Mouse (Mus musculus) thymus, postnatal 25 days (tissue): ENCODE measurements around the gene Slc25a19.

Experiments used
- DNase-seq: peaks from one replicate; pipeline ENCODE4 v3.0.0; 2022

The Slc25a19 gene

DNA sequence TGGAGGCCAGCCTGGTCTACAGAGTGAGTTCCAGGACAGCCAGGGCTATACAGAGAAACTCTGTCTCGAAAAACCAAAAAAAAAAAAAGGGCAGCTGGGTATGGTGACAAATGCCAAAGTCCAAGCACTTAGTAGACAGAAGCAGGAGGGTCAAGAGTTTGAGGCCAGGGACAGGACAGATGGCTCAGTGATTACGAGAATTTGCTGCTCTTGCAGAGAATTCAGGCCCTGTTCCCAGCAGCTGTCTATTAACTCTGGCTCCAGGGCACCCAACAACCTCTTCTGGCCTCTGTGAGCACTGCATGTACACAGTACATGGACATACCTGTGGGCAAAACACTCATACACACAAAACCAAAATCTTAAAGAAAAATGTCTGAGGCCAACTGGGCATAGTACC lies 10.1 kb downstream of the Slc25a19 start:
- DNase-seq, result no peak

DNA sequence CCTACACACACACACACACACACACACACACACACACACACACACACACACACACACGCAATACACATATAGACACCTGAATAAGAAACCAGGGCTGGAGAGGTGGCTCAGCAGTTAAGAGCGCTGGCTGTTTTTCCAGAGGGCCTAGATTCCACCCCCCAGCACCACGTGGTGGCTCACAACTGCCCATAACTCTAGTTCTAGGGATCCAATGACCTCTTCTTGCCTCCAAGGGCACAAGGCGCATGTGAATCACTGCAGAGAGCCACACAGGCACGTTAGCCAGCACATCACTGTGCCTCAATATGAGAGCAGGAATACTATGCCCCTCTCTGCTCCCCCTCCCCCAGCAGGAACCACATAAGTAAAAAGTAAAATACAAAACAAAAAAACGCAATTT lies 11.2 kb downstream of the Slc25a19 start:
- no peak for DNase-seq

DNA sequence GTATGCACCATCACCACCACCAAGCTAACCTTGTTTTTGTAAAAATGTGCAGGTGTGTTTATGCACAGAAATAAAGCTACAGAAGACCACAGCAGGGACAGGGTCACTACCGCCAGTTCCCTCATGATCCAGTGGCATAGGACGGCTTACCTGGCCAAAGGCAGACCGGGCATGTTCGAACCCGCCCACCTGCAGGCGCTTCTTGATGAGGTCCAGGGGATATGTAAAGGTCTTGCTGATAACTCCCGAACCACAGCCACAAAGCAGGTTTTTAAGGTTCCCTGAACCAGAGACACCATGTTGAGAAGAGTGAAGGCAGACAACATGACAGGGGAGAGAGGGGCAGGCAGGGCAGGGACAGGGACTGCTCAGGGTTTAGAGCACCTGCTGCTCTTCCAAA lies 11.7 kb downstream of the Slc25a19 start:
- no peak for DNase-seq

DNA sequence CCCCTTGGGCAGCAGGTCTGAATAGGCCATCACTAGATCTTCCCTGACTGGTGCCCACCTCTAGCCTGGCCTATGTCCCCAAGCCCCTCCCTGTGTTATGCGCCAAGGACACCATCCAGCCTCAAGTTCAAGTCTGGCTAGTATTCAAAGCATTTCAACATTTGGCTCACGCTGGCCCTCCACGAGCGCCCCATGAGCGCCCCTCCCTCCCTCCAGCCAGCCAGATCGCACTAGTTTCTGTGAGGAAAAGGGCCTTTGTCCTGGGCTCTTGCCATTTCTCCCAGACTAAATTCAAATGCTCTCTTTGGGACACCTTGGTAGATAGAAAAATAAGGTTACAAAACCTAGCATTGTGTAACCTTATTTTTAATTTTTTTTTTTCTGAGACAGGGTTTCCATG lies 12.2 kb downstream of the Slc25a19 start:
- no peak for DNase-seq

DNA sequence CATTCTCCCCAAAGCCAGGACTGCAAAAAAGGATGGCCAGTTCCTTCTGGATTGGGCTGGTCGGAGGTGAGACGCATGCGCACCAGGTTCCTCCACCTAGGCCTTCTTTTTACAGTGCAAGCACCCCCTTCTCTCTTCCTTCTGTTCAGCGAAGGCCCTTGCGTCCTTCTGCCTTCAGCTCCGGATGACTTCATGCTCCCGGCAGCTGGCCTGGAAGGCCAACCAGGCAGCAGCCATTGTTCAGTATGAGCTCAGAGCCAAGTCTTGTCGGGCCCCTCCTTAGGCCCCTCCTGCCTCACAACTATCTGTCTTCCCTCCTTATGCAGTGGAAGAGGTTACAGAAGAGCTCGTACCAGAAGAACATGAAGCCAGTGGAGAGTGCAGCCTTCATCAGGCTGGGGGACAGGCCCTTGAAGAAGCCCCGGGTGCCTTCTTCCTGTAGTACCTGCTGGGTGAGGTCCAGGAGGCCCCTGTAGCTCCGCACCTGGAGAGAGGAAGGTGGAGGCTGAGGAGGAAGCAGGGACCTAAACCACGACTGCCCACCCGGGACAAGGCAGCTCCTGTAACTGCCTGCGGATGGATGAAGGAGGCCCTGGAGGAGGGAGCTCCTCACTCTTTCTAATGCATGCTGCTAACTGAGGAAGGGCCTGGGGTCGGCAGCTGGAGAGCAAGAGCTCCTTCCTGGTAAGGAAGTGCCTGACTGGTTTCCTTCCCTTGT lies 12.8 kb downstream of the Slc25a19 start:
- DNase-seq, result no peak

DNA sequence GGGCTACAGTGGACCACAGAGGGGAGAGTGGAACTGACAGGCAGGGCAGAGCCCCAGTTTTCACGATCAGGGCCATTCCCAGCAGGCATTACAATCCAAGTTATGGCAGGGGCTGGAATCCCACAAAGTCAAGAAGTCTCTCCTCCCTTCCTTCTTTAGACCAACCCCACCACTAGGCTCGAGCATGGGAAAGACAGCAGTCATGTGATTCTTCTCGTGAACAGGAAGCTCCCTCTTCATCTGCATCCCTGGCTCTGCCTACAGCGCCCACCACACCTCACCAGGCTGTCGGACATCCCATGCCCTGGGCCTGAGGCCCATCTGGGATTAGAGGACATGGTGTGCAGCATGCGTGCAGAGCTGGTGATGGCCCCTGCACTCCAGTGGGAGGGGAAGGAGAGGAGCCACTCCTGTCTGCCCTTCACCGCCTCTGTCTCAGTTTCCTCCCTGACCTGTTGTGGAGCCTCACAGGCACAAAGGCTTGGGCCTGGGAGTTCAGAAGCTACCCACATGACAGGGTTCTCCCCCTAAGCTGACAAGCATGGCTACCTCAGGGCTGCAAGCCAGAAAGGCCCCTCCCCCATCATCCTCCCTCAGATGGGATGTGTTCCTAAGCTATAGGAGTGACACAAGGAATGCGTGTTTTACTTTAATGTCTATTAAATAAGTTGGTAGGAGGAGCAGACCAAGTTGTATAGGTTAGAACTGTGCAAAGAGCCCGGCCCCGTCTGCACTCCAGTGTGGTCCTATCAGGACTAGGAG lies 13.6 kb downstream of the Slc25a19 start:
- no peak for DNase-seq

DNA sequence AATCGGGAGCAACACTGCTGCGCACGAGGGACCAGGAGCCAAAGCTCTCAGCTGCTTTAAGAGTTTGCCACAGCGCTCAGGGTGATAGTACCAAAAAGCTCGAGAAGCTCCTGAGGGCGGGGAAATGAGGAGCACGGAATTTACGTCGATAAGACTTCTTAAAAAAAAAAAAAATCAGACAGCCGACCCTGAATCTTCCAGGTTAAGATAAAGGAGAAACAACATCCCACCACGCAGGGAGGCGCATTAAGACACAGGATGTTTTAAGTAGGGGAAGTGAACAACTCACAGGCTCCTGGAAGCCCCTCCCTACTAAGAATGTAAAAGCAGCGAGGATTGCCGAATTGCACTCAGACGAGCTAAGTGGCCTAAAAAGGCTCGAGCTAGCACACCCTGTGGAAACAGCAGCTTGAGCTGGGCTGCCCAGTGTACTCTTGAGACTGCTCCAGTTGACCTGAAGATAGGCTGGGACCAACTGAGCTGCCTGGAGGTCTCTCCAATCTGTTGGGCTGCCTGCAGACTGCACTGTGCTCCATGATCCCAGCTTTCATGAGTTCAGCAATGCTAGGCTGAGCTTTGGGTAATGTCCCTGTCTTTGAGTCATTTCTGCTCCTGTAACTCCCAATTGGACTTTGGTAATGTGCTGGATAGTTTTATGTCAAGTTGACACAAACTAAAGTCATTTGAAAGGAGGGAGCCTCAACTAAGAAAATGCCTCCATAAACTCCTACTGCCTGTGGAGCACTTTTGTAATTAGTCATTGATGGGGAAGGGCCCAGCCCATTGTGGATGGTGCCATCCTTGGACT lies 14.8 kb downstream of the Slc25a19 start:
- DNase-seq, result peak; percentile 64

DNA sequence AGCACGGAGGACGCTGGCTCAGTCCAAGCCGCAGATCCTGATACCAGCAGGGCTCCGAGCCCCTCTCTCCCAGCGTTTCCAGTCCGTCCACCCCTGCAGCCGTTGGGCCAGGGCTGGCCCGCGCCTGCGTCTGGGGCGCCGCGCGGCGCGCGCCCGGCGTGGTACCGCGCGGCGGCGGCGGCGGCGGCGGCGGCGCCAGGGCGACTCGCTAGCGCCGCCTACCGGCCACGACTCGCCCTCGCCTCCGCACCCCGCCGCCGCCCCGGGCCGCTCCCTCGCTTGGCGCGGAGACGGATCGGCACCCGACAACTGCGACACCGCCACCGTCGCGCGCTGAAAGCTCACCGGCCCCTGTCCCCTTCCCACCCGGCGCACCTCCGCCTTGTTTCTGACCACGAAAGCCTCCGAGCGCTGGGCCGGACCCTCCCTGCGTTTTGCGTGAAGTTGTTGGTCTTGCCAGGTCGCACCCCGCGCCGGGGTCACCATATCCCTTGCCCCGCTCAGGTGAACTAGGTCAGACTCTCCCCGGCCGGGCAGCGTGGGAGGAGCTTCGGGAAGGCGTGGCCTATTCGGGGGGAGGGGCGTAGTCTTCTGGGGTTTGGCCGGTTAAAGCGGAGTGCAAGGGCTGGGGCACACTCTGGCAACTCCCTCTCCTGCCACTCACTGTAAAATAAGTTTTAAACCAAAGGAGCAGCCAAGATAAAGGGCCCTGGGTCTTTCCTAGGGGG lies 15.5 kb downstream of the Slc25a19 start, which contains the start of gene Mif4gd:
Mif4gd (minus strand) TSS at position 560 of the 728 bp plus-strand sequence.
- DNase-seq, result peak; percentile 98

DNA sequence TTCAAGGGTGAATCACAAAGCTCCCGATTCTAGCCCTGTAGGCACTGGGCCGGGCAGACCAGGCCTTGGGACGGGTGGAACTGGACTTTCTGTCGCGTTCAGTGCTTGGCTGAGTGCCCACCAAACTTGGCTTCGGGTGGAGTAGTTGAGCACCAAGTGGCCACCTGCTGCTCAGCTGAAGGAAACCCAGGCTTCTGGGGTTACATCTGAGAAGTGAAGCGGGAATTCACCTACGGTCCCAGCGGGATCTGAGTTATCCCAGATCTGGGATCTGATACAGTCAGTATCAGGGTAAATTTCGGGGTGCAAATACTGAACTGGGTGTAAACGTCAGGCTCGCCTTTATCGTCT lies 16.1 kb downstream of the Slc25a19 start:
- peak; percentile 45 for DNase-seq

DNA sequence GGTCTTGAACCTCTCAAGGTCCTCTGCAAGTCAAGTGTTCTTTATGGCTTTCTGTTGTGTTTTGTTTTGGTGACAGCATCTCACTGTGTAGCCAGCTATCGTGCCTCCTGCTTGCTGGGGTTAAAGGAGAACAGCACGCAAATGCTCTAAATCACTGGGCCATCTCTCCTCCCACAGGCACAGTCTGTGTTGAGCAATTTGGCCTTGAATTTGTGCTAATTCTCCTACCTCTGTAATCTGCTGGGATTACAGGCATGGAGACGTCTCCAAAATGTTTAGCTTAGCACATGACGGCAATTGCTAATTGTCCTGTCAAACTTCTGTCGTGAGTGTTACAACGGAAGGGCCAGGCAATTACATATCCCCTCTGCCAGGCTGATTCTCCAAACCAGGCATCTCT lies 16.9 kb downstream of the Slc25a19 start:
- no peak for DNase-seq

DNA sequence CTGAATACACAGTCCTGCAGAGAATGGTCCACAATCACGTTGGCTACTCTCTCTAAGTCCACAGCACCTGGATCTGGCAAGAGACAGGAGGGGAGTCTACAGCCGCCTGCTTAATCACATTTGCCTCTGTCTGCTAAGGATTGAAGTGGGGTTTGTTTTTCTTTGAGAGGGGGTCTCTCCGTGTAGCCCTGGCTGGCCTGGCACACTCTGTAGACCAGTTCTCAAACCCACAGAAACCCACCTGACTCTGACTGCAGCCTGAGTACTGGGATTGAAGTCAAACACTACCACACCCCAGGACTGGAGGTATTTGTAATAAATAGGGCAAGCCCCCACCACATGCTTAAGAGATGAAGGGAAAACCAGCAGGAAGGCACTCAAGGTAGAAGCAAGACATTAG lies 18.5 kb downstream of the Slc25a19 start:
- no peak for DNase-seq

DNA sequence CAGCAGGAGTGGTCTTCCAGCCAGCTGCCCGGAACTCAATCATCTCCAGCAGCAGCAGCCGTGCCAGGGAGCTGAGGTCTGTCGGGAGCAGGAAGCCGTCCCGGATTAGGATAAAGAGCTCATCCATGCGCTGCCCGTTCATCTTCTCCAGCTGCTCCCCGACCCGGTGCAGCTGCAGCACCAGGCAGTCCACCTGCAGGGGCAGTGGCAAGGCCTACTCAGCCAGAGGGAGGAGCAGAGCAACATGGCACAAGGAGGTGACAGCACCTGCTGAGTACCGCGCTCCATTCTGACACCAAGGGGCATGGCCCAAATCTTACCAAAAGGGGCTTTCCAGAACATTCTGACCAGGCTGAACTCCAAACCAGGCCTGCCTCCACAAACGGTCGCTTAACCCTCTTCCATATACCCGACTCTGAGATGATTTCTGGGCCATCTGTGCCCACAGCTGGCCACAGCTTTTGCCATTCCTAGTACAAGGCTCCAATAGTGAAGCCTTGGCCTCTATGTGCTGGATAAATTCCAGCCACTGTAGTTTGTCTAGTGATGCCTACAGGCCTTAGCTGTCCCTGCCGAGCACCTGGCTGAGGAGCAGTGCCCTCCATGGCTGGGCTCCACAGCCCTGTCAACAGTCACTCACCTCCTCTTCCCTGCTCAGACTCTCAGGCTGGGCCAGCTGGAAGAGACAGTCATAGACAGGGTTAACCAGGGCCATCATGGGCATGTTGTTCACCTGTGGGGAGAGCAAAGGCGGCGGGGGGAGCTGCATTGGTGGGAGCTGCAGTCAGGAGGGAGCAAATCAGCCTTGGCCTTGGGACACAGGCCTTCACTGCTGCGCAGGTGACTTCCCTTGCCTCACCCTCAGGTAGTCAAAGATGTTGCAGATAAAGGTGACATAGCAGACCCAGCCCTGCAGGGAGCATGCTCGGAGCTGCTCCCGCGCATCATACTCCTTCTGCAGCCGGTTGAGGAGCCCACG lies 19.4 kb downstream of the Slc25a19 start:
- DNase-seq, result no peak

DNA sequence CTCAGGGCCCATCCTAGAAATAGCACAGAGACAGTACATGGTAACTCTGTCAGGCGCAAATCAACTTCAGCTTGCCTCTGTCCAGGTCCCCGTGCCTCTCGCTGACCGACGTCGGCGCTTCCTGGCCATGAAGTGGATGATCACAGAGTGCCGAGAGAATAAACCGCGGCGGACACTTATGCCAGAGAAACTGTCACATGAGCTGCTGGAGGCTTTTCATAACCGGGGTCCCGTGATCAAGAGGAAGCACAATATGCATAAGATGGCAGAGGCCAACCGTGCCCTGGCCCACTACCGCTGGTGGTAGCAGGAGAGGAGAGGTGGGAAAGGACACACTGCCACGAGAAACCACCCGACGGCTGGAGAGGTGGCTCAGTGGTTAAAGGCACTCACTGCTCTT lies 21.4 kb downstream of the Slc25a19 start:
- DNase-seq, result no peak

DNA sequence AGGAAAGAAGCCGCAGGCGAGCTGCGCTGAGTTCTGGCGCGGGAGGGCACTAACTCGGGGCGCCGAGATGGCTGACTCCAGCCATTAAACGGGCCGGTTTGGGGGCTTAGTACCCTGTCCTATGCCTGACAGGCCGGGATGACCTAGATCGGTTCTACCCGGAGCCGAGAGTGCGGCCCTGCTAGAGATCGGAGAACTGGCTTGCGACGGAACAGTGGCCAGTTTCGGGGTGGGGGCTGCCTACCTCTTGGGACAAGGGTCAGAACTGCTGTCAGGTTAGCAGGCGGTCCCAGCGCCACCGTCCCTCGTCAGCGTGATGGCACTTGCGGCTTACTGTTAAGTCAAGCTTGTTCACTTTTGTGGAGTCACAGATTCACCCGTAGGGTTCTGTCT lies 23.8 kb downstream of the Slc25a19 start:
- no peak for DNase-seq

DNA sequence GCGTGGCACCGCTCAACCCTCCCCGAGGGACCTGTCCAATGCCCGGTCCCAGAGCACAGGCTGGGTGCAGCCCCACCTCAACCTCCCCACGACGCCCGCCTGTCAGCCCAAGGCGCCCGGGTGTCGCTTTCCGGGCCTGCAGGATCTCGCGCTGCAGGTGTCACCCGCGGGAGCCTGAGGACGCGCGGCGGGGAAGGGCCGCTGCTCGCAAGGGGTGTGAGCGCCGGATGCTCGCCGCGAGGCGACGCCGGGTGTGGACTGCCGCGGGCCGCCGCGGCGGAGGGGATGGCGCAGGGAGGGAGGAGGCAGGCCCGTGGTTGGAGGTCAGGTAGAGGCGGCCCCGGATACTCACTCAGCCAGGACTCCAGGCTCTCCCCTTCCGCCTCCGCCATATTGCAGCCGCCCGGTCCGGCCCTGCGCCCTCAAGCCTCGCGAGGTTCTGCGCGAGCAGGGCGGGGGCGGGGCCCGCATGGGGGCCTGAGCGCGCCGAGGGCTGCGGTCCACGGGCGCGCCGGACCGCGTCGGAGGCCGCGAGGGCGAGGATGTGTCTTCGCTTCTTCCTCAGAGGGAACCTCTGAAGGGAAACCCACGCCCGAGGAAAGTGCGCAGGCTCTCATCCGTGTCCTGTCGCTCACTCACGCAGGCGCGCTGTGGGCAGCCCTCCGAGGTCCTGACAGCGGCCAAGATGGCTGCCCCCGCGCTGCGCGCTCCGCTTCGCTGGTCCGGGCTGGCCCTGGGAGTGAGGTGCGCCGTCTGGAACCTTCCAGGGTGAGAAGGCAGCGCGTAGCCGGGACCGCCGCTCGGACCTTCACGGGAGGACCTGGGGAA lies 24.4 kb downstream of the Slc25a19 start, which contains the start of the genes Mrps7 and Gga3:
Mrps7 (plus strand) TSS at position 450 of the 828 bp plus-strand sequence.
Gga3 (minus strand) TSS at position 576 of the 828 bp plus-strand sequence.
- peak; percentile 94 for DNase-seq

DNA sequence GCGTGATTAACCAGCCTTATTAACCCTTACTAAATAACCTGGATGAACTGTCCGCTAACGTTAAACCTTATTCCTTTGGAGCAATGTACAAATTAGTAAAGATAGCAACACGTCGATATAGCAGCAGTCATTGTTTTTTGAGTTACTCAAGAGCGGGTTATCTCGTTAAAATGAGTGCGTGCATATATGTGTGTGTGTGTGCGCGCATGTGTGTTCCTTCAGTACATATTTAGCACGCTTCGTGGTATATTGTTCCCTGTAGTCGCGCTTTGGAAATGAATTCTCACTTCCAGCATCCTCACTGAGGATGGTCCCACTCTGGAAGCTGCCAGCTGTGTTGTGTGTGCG lies 25.0 kb downstream of the Slc25a19 start:
- DNase-seq, result no peak

DNA sequence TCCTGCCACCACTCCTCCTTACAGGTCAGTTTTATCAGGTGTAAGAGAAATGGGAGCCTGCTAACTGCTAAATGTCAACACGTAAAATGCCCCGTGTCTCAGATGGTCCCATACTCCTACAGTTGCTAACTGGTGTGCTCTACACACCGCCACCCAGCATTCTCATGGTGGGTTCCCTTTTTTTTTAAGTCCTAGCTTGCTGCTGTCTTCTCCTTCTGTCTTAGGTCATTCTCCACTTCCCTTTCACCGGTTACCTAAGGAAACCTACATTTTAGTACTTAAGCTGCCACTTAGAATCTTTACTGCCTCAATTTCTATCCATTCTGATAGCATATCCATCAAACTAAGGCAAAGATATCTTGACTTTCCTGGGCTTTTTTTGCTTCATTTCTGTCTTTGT lies 26.9 kb downstream of the Slc25a19 start:
- DNase-seq, result no peak

DNA sequence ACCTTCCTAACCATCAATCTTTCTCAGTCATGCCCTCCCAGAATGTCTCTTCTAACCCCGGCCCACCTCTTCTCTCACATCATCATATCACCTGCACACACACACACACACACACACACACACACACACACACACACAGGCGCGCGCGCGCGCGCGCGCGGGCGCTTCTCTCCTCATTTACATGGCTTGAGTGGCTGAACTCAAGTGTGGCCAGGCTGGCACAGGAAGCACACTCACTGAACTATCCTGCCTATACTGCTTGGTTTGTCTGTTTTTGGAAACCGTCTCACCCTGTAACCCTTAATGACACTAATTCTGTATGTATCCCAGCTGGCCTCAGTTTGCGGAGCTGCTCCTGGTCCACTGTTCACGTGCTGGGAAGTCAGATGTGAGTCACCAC lies 27.4 kb downstream of the Slc25a19 start:
- DNase-seq, result no peak

DNA sequence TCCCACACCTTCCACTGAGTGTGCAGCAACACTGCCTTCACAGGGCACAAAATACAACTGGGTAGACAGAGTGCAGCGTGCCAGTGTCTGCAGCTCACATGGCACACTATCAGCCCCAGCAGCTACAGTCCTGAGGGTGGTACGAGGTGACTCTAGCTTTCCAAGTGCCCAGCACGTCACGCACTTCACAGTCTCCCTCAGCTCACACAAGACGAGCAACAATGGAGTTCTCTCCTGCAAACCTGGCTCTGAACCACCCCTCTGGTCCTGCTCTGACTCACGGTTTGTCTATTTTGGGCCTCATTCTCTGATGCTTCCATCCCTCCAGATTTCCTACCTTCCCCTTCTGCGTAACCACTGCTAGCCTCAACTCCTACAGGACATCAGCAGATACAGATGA lies 28.4 kb downstream of the Slc25a19 start:
- no peak for DNase-seq

DNA sequence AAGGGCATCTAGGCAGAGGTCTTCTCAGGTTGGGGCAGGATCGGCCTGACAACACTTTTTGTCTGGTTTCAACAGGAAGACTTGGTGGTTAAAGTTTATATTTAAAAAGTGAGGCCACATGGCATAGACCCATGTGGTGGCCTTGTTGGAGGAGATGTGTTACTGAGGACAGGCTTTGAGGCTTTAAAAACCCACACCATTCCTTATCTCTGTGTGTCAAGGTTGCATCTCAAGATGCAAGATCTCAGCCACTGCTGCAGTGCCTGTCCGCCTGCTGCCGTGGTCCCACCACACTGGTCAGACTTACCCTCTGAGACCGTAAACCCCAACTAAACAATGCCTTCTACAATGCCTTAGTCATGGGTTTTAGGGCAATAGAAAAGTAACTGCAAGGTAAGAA lies 29.8 kb downstream of the Slc25a19 start:
- no peak for DNase-seq

DNA sequence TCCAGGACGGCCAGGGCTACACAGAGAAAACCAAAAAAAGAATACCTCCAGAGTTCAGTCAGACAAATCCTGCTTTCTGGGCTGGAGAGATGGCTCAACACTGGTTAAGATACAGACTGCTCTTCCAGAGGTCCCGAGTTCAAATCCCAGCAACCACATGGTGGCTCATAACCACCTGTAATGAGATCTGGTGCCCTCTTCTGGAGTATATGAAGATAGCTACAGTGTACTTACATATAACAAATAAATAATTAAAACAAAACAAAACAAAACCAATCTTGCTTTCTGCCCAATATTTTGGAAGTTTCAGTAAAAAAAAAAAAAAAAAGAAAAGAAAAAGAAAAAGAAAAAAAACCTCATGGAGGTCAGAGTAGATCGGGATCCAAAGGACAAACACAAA lies 32.9 kb downstream of the Slc25a19 start:
- no peak for DNase-seq
